Mouse (Mus musculus) WW6 (cell line): ENCODE results near the gene Gsx1.

Experiments used
- DNase-seq: peaks from one replicate; pipeline ENCODE4 v3.0.0-alpha.2; 2013; ENCODE audit warnings: low read depth, low spot score

The Gsx1 gene

GRCm38 (mm10) chr5:147204905-147205304 is 16.4 kb downstream of the Gsx1 start:
- DNase-seq: no peak

- DNase-seq: no peak
These were observed 19.4 kb downstream of the Gsx1 start for GRCm38 (mm10) chr5:147207852-147208251.

- DNase-seq: no peak
These were observed 20.0 kb downstream of the Gsx1 start for GRCm38 (mm10) chr5:147208471-147208870.

- DNase-seq: peak; percentile 55
These were observed 39.0 kb downstream of the Gsx1 start for GRCm38 (mm10) chr5:147227354-147228112.

- DNase-seq: no peak
These were observed 47.2 kb downstream of the Gsx1 start for GRCm38 (mm10) chr5:147235406-147236309.
